Mouse (Mus musculus) cerebellum, adult 2 months (tissue): ENCODE measurements around the gene Pik3ca.

ENCODE experiments used
- CTCF ChIP-seq: fragments of 200-500 bp; IDR thresholded peaks from 2 replicates; pipeline ENCODE4 v1.5.1; 2011; ENCODE audit warnings: low read depth, mild to moderate bottlenecking, control low read depth, low read length, moderate library complexity, borderline replicate concordance; ENCODE audit not compliant: insufficient read depth
- POLR2A ChIP-seq: fragments of 200-500 bp; IDR thresholded peaks from 2 replicates; pipeline ENCODE4 v1.6.1; 2011; ENCODE audit warnings: low read length, control low read depth, borderline replicate concordance; ENCODE audit not compliant: insufficient read depth

DNA sequence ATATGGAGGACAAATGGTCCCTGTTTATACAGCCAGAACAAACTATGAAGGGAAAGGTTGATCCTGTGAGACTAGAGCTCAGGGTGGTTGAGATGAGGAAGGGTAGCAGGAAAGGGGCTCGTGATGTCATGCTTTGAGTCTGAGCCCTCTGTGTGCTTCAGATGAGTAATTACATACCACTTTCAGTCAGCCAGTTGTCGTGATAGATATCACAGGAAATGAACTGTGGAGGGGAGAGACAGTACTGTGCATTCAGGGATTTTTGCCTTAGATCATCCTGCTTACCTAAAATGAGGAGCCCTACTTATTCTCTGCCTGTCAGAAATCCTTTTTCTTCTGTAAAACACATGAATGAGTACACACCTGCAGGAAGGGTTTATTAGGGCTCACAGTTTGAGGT, 22.4 kb downstream of the Pik3ca start:
- TF ChIP-seq POLR2A (no peak), CTCF (no peak)
